Mouse (Mus musculus) neural tube, embryonic 10.5 days (tissue): ENCODE results near the gene Grn.

Source experiments
- DNase-seq: peaks from one replicate; pipeline ENCODE4 v3.0.0-alpha.2; 2017; ENCODE audit warnings: low spot score; ENCODE audit errors: extremely low spot score

The Grn gene

GRCm38 (mm10) chr11:102441434-102441833 lies 11.3 kb downstream of the Grn start:
- DNase-seq: no peak

- no peak for DNase-seq
Observed at GRCm38 (mm10) chr11:102442089-102442488, 12.0 kb downstream of the Grn start.

DNA sequence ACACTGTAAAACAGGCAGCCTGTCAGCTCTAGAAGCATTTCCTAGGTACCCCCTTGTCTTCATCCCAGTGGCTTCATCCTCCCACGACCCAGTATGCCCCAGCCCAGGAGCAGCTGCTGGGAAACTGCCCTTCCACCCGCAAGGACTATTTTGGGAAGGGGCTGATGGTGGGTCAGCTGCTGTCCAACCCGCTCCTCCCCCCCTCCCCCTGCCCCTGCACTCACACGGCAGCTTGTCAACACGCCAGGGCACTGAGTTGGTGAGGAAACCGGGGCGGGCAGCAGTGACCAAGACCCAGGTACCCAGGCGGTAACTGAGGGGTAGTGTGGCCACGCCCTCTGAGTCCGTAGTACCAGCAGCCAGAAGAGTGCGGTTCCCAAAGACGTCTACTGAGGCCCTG lies 13.6 kb downstream of the Grn start:
- DNase-seq: no peak

DNA sequence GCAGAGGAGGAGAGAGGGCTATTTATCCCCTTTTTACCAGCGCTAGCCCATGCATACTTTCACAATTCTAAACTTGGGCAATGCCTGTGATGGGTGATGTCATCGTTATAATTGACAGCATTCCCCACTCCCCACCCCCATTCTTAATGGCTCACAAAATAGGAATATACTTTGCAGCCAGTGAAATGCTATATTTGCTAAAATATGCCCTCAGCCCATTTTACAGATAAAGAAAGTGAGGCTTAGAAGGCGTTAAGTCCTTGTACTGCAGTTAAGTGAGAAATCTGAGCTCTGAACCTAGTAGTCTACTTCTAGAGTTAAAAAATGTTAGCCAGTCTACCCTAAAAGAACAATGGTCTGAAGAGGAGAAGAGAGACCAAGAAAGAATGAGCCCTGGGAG lies 14.2 kb downstream of the Grn start:
- no peak for DNase-seq

DNA sequence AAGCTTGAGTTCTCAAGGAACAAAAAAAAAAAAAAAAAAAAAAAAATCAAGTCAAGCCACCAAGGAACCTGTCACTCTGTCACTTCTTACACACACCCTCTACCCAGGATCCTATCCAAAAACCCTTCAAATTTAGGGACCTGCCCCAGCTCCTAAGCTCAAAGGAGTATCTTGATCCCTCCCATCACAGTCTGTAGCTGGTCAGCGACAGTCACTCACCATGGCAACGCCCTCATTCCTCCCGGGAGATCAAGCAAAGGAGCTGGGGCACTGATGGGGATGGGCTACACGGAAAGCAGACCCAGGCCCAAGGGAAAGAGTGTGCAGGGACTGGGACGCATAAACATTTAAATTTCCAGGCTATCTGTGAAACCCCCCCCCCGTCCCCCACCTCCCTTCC lies 14.7 kb downstream of the Grn start:
- DNase-seq: no peak

DNA sequence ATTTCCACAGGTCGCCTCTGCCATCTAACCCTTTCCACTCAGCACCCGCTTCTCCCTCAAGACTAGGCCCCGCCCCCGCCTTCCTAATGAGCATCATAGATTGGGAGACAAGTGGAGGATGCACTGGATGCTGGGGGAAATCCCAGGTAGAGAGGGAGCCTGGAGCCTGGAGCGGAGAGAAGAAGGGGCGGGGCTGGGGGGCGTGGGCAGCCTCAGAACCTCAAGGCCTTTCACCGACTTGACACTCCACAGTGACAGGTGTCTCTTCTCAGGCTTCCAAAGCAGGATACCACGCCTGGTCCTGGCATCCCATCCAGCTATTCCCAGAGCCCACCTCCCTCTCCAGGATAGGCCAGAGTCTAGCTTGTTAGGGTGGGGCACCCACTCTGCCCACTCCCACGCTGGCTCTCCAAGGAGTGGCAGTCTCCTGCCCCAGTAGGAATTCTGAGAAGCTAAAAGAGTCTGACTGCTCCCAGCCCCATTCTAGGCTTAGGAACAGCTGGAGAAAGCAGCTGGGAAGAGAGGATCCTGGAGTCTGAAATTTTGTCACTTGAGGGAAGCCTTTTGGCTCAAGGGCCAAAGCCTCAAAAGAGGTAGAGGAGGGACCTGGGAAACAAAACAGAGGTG lies 15.3 kb downstream of the Grn start:
- no peak for DNase-seq

- DNase-seq: no peak
Observed at GRCm38 (mm10) chr11:102445891-102446361, 15.8 kb downstream of the Grn start.

DNA sequence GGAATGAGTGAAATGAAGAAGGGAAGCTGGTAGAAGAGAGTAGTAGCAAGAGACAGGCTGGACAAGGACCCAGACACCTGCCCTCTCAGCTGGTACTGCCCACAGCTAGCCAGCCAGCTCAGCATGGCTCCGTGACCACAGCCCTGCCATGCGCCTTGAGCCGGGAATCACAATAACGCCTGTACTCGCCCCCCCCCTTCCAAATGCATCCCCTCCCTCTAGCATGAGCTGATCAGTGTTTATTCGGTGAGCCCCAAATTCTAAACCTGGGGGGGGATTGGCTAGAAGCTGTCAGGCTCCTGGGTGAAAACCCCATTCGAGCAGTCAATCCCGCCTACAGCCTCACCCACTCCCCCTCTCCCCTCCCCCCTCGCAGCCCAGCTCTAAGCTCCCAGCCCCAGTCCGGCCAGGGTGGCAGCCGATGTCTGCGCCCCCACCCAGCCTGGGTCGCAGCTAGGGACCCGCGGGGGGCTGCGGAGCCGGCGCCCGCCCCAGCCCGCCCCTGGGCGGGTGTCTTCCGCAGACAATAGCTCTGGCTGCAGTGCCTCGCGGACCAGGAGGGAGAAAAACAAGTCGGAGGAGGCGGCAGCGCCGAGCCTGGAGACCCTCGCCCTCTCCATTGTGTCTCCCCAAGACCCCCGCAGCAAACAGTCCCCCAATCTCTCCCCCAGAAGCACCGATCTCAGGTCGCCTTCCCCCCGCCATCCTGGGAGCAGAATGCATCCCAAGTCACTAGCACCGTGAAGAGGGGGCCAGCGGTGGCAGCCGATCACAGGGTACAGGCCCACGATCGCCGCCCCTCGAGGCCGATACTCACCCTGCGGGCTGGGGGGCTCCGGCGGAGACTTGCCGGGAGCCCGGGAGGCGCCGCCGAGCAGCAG lies 16.7 kb downstream of the Grn start:
- DNase-seq: peak; percentile 81

- peak; percentile 92 for DNase-seq
Observed at GRCm38 (mm10) chr11:102447497-102447896, 17.4 kb downstream of the Grn start, which contains the start of gene Fam171a2. Gene Fam171a2 (minus strand): TSS chr11:102447682.

GRCm38 (mm10) chr11:102448327-102448726 lies 18.2 kb downstream of the Grn start:
- DNase-seq: no peak

- no peak for DNase-seq
Observed at GRCm38 (mm10) chr11:102449043-102450008, 19.2 kb downstream of the Grn start.

DNA sequence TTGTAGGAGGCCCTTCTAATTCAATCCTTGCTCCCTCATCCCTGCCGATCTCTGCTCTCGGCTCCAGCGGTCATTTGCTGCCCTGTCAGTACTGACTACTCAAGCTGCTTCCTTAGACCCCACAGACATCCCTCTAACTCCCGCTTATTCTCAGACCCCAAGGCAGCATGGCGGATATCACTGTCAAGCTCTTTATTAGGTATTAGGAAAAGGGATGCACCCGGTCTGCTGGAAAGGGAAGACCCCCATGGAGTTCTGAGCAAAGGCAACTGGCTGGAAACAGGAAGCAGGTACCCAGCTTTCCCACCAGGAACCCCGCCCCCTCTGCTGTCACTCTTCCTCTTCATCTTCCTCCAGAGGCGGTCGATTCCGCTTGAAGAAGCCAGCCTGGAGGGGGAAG lies 23.0 kb downstream of the Grn start:
- no peak for DNase-seq

DNA sequence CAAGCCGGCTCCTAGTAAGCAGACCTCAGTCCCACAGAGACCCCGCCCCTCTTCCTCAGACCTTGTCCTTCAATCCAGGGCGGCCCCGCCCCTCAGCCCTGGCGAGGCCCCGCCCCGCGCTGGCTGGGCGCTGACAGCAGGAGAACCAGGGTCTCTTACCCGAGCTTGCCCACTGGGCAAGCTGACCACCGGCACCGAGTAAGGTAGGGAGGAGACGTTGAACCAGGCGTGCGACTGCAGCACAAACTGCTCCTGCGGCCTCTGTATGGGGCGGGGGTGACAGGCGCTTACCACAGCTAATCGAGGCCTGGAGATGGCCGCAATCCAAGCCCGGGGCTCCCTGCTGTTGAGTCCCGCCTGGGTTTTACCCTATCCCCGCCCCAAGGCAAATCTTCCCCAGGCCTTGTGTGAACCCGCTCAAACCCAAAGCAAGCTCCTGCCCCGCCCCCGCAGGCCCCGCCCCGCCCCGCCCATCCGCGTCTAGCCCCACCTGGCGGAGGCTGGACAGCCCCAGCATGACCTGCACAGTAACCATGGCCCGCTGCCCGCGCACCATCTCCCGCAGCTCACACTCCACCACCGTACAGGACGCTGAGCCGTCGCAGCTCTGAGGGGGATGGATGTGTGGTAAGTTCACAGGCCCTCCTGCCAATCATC lies 25.8 kb downstream of the Grn start:
- DNase-seq: peak; percentile 84

DNA sequence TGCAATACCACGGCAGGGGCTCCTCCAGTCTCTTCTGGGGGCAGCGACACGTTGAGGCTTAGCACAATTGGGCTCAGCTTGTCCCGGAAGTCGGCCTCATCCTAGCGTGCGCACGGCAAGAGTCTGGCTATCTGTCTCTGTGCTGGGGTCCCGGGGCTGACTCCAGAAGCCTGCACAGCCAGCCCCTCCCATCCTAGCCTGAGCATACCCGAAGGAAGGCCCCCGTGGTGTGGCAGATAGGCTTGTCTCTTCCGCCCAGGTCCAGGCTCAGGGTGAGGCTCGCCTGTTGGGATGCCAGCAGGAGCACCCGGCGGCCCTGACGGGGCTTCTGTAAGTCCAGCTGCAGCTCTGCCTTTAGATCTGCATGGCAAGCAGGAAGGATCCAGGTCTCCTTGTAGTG lies 30.4 kb downstream of the Grn start:
- DNase-seq: no peak

DNA sequence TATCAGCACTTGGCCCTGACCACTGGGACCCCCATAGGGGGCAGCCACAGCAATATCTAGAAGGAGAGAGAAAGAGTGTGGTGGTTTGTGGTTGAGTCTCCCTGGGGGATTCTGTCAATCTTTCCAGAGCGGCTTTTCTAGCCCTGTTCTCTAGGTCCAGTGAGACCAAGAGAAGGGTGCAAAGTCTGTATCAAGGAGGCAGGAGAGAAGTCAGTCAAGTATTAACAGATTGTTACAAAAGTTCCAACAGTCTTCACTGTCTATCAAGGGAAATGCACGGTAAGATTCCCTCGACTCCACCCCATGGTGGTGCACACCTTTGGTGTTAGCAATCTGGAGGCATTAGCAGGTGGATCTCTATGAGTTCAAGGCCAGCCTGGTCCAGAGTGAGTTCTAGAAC lies 31.6 kb downstream of the Grn start:
- no peak for DNase-seq

DNA sequence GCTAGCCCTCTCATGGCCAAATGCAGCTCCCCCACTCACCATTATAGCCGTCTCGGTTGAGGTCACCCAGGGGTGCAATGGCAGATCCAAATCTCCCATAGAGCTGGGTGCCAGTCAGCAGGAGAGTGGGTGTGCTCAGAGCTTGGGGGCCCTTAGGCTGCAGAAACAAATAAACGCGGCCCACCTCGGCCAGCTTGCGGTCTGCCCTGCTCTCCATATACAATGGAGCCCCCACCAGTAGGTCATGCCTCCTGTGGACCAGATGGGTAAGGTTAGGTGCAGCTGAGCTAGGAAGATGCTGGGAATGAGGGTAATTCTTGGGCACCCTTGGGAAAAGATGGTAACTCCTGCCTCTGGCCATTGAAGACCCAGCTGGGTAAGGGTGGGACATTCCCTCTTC lies 34.8 kb downstream of the Grn start:
- no peak for DNase-seq

GRCm38 (mm10) chr11:102465713-102466436 lies 35.8 kb downstream of the Grn start:
- DNase-seq: no peak

DNA sequence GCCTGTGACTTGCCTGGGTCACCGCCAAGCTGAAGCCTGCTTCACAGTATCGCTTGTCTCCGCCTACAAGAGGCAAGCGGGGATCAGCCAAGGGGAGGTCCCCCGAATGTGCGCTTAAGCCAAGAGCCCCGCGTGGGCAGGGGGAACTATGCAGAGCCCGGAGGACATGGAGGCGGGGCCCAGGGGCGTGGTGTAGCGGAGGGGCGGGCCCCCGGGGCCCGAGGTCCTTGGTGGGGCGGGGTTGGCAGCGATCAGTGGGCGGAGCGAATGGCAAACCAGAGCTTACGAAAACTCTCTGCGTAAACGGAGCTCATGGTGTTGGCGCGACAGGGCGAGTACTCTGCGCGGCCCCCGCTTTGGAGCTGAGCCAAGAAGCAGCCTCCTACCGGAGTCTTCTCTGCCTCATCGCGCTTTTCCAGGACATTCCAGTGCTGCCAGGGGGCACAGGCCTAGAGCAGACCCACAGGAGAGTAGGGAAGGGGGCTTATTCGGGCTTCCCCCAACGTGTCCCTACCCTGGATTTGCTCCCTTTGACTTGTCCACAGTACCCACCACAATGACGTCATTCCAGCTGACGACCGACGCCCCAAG lies 37.0 kb downstream of the Grn start:
- peak; percentile 92 for DNase-seq

- DNase-seq: no peak
Observed at GRCm38 (mm10) chr11:102469648-102470357, 39.7 kb downstream of the Grn start, which contains the start of gene Itga2b. Gene Itga2b (minus strand): TSS chr11:102470122.
